Mouse (Mus musculus) lung, embryonic 14.5 days (tissue): Measurements from ENCODE around the gene Ecm2. TPM values are rescaled to one million over a fixed set of nuclear protein-coding genes. Genes with fewer than 3 reads are reported as not detected.

ENCODE experiments used
- ATAC-seq: fragments of 200-750 bp; cut with Nextera tagmentation; 2 replicates; pipeline ENCODE4 v1.8.0; 2017; ENCODE audit warnings: mild to moderate bottlenecking, moderate TSS enrichment, moderate library complexity; ENCODE audit not compliant: insufficient read depth
- DNase-seq: peaks from one replicate; pipeline ENCODE4 v3.0.0-alpha.2; 2015
- H3K27ac ChIP-seq: fragments of 300-500 bp; sonication (generic); 2 replicates; pipeline ENCODE4 v1.5.1; 2014; ENCODE audit warnings: low read depth, mild to moderate bottlenecking, moderate library complexity
- H3K27me3 ChIP-seq: fragments of 300-500 bp; sonication (generic); 2 replicates; pipeline ENCODE4 v1.6.1; 2014; ENCODE audit warnings: low read length, control low read depth; ENCODE audit not compliant: insufficient read depth
- H3K36me3 ChIP-seq: fragments of 300-500 bp; sonication (generic); 2 replicates; pipeline ENCODE4 v1.6.1; 2014; ENCODE audit warnings: control low read depth; ENCODE audit not compliant: insufficient read depth
- H3K4me1 ChIP-seq: fragments of 300-500 bp; sonication (generic); 2 replicates; pipeline ENCODE4 v1.6.1; 2014; ENCODE audit warnings: antibody characterized with exemption, control low read depth; ENCODE audit not compliant: insufficient read depth
- H3K4me2 ChIP-seq: fragments of 300-500 bp; sonication (generic); 2 replicates; pipeline ENCODE4 v1.6.1; 2014; ENCODE audit warnings: mild to moderate bottlenecking
- H3K4me3 ChIP-seq: fragments of 300-500 bp; sonication (generic); 2 replicates; pipeline ENCODE4 v1.5.1; 2014; ENCODE audit warnings: low read depth, low read length
- H3K9ac ChIP-seq: fragments of 300-500 bp; sonication (generic); 2 replicates; pipeline ENCODE4 v1.6.1; 2014
- H3K9me3 ChIP-seq: fragments of 300-500 bp; sonication (generic); 2 replicates; pipeline ENCODE4 v1.6.1; 2016; ENCODE audit warnings: low read depth, low read length, control low read depth
- CTCF ChIP-seq: IDR thresholded peaks from 2 replicates; pipeline ENCODE4 v1.5.1; 2016; ENCODE audit warnings: antibody characterized with exemption, low read depth
- WGBS: fragments of 180-500 bp; shearing (Covaris S2); extraction: QIAGEN DNeasy Blood & Tissue Kit; methylation state at CpG from one replicate; pipeline ENCODE4 v1.1.7; 2014; 5-methylcytosine and 5-hydroxymethylcytosine counted together
- polyA plus RNA-seq: library from polyadenylated mRNA; unstranded; fragments of >200 nt; fragmentation: Nextera tagmentation; extraction: Ambion mirVana; gene quantifications from 2 replicates; pipeline ENCODE4 v1.2.1, GENCODE M21; 2014

Gene Ecm2
- polyA plus RNA-seq, 1 experiment from 2014 or later, result 0.74 TPM

DNA sequence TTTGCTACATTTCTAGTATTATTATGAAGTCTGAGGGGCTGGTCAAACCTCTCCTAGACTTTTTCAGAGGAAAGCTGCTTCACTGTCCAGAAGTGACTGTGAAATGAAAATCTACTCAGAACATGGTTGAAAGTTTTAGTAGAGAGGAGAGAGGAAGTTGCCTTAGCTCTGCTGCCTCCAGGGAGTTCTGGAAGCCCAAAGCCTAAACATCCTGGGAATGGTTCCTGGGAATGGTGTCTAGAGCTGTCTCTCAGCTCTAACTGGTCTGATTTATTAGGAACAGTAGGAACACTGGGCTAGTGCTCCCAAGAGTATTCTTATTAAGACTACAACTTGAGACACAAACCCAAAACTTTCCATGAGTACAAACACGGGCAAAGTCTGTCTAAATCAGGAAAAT lies 41.9 kb downstream of the Ecm2 start:
- TF ChIP-seq CTCF, result no peak
- Histone ChIP-seq H3K4me1 (no peaks in the 10 kb centered on the region), H3K9me3 (no peaks in the 10 kb centered on the region), H3K4me3 (no peak overlapping the region), H3K4me2 (no peak overlapping the region), H3K27me3 (no peaks in the 10 kb centered on the region), H3K27ac (peak overlapping the region; percentile 32; the same call in 1 of the 2 replicates), H3K9ac (no peak overlapping the region), H3K36me3 (no peaks in the 10 kb centered on the region)
- no peak; the same call in 1 of the 2 replicates for ATAC-seq
- 51% methylated on average over 1 of the region's 1 CpGs for WGBS
- peak; percentile 28 for DNase-seq

DNA sequence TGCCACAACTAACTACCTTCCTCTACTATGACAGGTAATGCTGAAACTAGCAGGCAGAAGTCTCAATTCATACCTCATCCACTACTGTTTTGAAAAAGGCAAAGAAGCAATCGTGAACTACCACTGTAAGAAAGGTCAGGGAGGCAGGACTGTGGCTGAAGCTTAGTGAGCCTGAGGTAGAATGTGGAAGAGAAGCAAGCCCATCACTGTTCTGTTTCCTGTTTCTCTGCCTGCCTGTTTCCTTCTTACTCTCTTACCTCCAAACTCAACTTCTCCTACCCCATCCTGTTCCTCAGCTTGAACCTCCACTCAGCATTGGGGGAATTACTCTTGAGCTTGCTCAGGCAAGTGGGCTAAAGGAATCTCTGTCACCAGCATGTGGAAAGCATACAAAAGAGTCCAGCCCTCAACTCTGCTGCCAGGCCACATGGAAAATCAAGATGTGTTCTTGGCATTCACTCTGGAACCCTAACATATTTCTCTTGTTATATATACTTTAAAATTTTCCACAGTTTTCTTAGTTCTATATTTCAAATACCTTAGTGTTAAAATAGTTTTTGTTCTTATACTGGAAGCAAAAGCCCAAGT lies 43.0 kb downstream of the Ecm2 start:
- Histone ChIP-seq H3K4me2 (no peak overlapping the region), H3K27me3 (no peaks in the 10 kb centered on the region), H3K36me3 (no peaks in the 10 kb centered on the region), H3K27ac (no peak overlapping the region; the same call in 1 of the 2 replicates), H3K4me1 (no peaks in the 10 kb centered on the region), H3K4me3 (no peak overlapping the region), H3K9ac (no peak overlapping the region), H3K9me3 (no peaks in the 10 kb centered on the region)
- ATAC-seq (no peak), DNase-seq (no peak)
- WGBS, result 72% methylated on average over 1 of the region's 1 CpGs
- TF ChIP-seq CTCF, result no peak

DNA sequence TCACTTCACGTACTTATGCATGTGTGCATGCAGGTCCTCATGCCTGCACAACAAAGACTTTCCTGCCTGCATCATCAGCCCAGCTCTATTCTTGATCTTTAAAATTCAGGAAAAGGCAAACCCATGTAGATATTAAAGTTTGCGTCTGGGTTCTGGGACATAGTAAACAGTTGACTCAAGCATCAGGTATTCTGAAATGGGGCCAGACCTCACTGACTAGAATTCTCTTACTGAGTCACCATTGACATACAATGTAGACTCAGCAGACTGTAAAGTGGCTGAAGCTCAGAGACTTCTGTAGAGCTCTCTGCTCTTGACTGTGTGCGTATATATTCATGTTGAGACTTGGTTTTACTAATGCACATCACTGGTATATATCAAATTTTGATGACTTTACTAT lies 45.0 kb downstream of the Ecm2 start:
- no peak overlapping the region for H3K9ac ChIP-seq
- 92% methylated on average over 3 of the region's 3 CpGs for WGBS
- ATAC-seq, result no peak
- TF ChIP-seq CTCF, result no peak
- H3K27ac ChIP-seq, result no peak overlapping the region
- no peaks in the 10 kb centered on the region for H3K27me3 ChIP-seq
- H3K36me3 ChIP-seq, result no peaks in the 10 kb centered on the region
- no peak overlapping the region for H3K4me3 ChIP-seq
- no peak for DNase-seq
- no peak overlapping the region for H3K4me2 ChIP-seq
- no peaks in the 10 kb centered on the region for H3K9me3 ChIP-seq
- H3K4me1 ChIP-seq, result no peaks in the 10 kb centered on the region

DNA sequence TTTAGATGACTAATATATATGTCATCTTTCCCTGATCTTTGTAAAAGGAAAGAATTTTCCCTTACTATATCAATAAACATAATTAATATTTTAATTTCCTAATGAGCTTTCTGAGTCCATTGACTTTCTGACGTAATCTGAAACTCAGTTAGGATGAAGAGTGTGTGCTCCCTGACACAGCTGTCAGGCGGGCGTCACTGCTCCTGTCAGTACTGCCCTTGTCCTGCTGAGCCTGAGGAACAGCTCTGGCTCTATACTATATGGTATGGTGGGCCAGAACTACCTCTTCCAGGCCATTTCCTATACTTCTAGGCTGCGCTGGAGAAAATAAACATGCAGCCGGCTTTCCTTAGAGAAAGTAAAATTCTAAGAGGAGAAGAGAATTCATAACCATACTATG lies 49.9 kb downstream of the Ecm2 start:
- Histone ChIP-seq H3K36me3 (no peaks in the 10 kb centered on the region), H3K9me3 (no peaks in the 10 kb centered on the region), H3K4me1 (no peaks in the 10 kb centered on the region), H3K4me3 (no peak overlapping the region), H3K27ac (no peak overlapping the region), H3K27me3 (no peaks in the 10 kb centered on the region), H3K9ac (no peak overlapping the region), H3K4me2 (no peak overlapping the region)
- no peak for TF ChIP-seq CTCF
- no peak for ATAC-seq
- 67% methylated on average over 5 of the region's 5 CpGs for WGBS
- no peak for DNase-seq

DNA sequence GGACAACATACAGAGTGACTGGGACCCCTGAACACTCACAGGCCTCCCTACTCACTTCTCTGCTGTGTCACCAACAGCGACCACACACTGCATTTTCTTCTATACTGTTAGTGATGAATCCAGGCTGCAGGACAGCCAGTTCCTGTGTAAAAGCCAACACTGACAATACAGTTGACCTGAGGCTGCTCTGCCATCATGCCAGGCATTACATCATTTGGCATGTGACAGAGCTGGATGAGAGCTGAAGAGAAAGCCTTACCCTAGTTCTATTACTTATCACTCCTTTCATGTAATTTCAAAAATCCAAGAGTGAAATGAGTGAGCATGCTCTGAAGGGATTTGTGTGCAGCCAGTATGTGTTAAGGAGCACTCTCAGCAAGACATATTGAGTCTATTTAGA lies 51.6 kb downstream of the Ecm2 start:
- DNase-seq (peak; percentile 25), ATAC-seq (no peak)
- no peak overlapping the region for H3K4me2 ChIP-seq
- no peak overlapping the region for H3K4me3 ChIP-seq
- 50% methylated on average over 1 of the region's 1 CpGs for WGBS
- no peaks in the 10 kb centered on the region for H3K27me3 ChIP-seq
- no peaks in the 10 kb centered on the region for H3K9me3 ChIP-seq
- TF ChIP-seq CTCF, result no peak
- H3K36me3 ChIP-seq, result no peaks in the 10 kb centered on the region
- no peak overlapping the region for H3K27ac ChIP-seq
- no peak overlapping the region for H3K9ac ChIP-seq
- no peaks in the 10 kb centered on the region for H3K4me1 ChIP-seq

DNA sequence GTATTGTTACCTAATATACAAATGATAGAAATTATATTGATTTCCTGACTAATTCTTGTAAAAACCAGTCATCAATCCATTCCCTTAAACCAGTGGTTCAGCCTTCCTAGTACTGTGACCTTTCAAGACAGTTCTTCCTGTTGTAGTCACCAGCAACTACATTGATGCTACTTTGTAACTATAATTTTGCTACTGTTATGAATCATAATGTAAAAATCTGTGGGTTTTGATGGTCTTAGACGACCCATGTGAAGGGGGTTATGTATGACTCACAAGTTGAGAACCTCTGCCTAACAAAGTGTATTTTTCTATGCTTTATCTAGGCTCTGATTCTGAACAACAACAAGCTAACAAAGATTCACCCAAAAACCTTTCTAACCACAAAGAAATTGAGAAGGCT lies 52.3 kb downstream of the Ecm2 start:
- H3K36me3 ChIP-seq, result no peaks in the 10 kb centered on the region
- H3K4me2 ChIP-seq, result no peak overlapping the region
- H3K27ac ChIP-seq, result no peak overlapping the region
- no peaks in the 10 kb centered on the region for H3K4me1 ChIP-seq
- H3K4me3 ChIP-seq, result no peak overlapping the region
- DNase-seq (no peak), ATAC-seq (no peak)
- no peak for TF ChIP-seq CTCF
- no peak overlapping the region for H3K9ac ChIP-seq
- 62% methylated on average over 1 of the region's 1 CpGs for WGBS
- no peaks in the 10 kb centered on the region for H3K9me3 ChIP-seq
- no peaks in the 10 kb centered on the region for H3K27me3 ChIP-seq

DNA sequence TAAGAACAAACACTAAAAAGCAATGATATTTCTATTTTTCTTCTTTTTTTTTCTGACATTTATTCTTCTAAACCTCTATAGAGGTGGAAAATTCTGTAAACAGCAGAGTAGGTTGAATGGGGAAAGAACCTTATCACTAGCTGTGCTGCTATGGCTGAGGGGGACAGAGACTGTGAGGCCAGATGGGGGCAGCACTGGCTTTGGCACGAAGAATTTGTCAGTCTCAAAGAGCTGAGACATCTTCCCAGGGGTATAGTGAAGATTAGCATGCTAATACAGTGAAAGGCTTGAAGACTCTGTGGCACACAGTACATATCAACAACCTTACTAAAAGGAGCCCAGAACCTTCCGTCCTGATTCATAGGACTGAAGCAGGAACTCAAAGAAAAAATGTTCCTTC lies 54.6 kb downstream of the Ecm2 start:
- DNase-seq, result peak; percentile 67
- Histone ChIP-seq H3K27ac (no peak overlapping the region), H3K36me3 (no peaks in the 10 kb centered on the region), H3K27me3 (no peaks in the 10 kb centered on the region), H3K4me1 (no peaks in the 10 kb centered on the region), H3K4me3 (no peak overlapping the region), H3K9ac (no peak overlapping the region), H3K4me2 (no peak overlapping the region), H3K9me3 (no peaks in the 10 kb centered on the region)
- ATAC-seq, result no peak
- TF ChIP-seq CTCF, result peak; percentile 63
- WGBS, result 35% methylated on average over 2 of the region's 2 CpGs

DNA sequence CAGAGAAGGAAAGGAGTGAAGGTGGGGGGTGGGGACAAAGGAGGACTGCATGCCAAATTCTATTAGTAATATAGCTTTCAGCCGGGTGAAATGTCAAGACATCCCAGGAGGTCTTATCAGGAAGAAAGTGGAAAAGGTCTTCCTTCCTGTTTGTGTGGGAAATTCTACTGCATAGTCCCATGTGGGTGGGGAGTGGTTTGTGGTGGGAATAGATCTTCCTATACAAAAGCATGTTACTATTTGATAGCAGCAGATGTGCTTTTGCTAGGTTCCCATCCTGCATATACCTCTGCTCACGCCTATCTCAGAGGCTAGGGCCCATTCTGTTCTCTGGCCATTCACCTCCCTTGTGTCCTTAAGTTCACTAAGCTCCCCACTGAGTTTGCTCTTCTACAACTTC lies 56.3 kb downstream of the Ecm2 start:
- no peak overlapping the region for H3K4me3 ChIP-seq
- DNase-seq, result no peak
- H3K4me1 ChIP-seq, result no peaks in the 10 kb centered on the region
- H3K4me2 ChIP-seq, result no peak overlapping the region
- H3K36me3 ChIP-seq, result no peaks in the 10 kb centered on the region
- H3K9ac ChIP-seq, result no peak overlapping the region
- H3K9me3 ChIP-seq, result no peaks in the 10 kb centered on the region
- H3K27me3 ChIP-seq, result no peaks in the 10 kb centered on the region
- no peak overlapping the region for H3K27ac ChIP-seq
- WGBS, result 64% methylated on average over 2 of the region's 2 CpGs
- TF ChIP-seq CTCF, result no peak
- no peak for ATAC-seq
